Mouse (Mus musculus) adrenal gland, postnatal 25 days (tissue): ENCODE data around the gene Nrm. TPM values are rescaled to one million over a fixed set of nuclear protein-coding genes. Genes with fewer than 3 reads are reported as not detected.
A peak's percentile ranks its signal among the peaks of the same experiment; 100 is the strongest.

Source experiments
- DNase-seq: peaks from one replicate; pipeline ENCODE4 v3.0.0; 2021; ENCODE audit warnings: mixed read lengths
- total RNA-seq: library from RNA; stranded (reverse); gene quantifications from 2 replicates; pipeline ENCODE4 v1.2.3, GENCODE M21; 2021

Gene Nrm
- total RNA-seq, 1 experiment from 2014 or later: 9.8 TPM

- peak; percentile 44 for DNase-seq
These were observed 6.1 kb downstream of the Nrm start for GRCm38 (mm10) chr17:35866911-35867890.

- no peak for DNase-seq
These were observed 7.2 kb downstream of the Nrm start for GRCm38 (mm10) chr17:35868165-35868820.

GRCm38 (mm10) chr17:35868961-35869345, 7.8 kb downstream of the Nrm start:
- no peak for DNase-seq

- DNase-seq: peak; percentile 57
These were observed 8.4 kb downstream of the Nrm start for GRCm38 (mm10) chr17:35869346-35870067.

GRCm38 (mm10) chr17:35870151-35870883, 9.2 kb downstream of the Nrm start:
- peak; percentile 62 for DNase-seq

GRCm38 (mm10) chr17:35870884-35871696, 10.0 kb downstream of the Nrm start:
- DNase-seq: no peak

GRCm38 (mm10) chr17:35873774-35874519, 12.8 kb downstream of the Nrm start:
- peak; percentile 94 for DNase-seq

- DNase-seq: no peak
These were observed 13.6 kb downstream of the Nrm start for GRCm38 (mm10) chr17:35874721-35875120.

GRCm38 (mm10) chr17:35879245-35880057, 18.3 kb downstream of the Nrm start, which contains the start of gene Dhx16:
Dhx16 (plus strand) TSS chr17:35879819.
- DNase-seq: peak; percentile 95

GRCm38 (mm10) chr17:35882924-35883323, 21.8 kb downstream of the Nrm start:
- no peak for DNase-seq

GRCm38 (mm10) chr17:35883777-35884176, 22.7 kb downstream of the Nrm start:
- DNase-seq: no peak

- DNase-seq: no peak
These were observed 26.6 kb downstream of the Nrm start for GRCm38 (mm10) chr17:35887725-35888124.

- DNase-seq: peak; percentile 93
These were observed 35.9 kb downstream of the Nrm start, which contains the start of gene 2310061I04Rik for GRCm38 (mm10) chr17:35896781-35897643. 2310061I04Rik (minus strand) TSS chr17:35897431.

- DNase-seq: no peak
These were observed 36.8 kb downstream of the Nrm start for GRCm38 (mm10) chr17:35897644-35898573.

GRCm38 (mm10) chr17:35900636-35901035, 39.5 kb downstream of the Nrm start:
- DNase-seq: no peak

- DNase-seq: no peak
These were observed 42.3 kb downstream of the Nrm start for GRCm38 (mm10) chr17:35903343-35903991.

- no peak for DNase-seq
These were observed 42.9 kb downstream of the Nrm start for GRCm38 (mm10) chr17:35903992-35904355.
